Mouse (Mus musculus) cerebellum, adult 2 months (tissue): ENCODE data around the gene Zfp612.
A peak's percentile ranks its signal among the peaks of the same experiment; 100 is the strongest.

Experiments
- CTCF ChIP-seq: fragments of 200-500 bp; IDR thresholded peaks from 2 replicates; pipeline ENCODE4 v1.5.1; 2011; ENCODE audit warnings: low read depth, mild to moderate bottlenecking, control low read depth, low read length, moderate library complexity, borderline replicate concordance; ENCODE audit not compliant: insufficient read depth
- POLR2A ChIP-seq: fragments of 200-500 bp; IDR thresholded peaks from 2 replicates; pipeline ENCODE4 v1.6.1; 2011; ENCODE audit warnings: low read length, control low read depth, borderline replicate concordance; ENCODE audit not compliant: insufficient read depth

- TF ChIP-seq CTCF (peak; percentile 88), POLR2A (no peak)
Measured at GRCm38 (mm10) chr8:110130537-110130936, 51.0 kb downstream of the Zfp612 start.
